Mouse (Mus musculus) embryo, embryonic 9.5 days (tissue): ENCODE measurements at regions not wholly inside any gene's neighbourhood (a gene's known extent, or its start where the extent isn't known, plus 50 kb on each side); places are given as distances from the start of the nearest gene placed in this dataset.
A peak's percentile ranks its signal among the peaks of the same experiment; 100 is the strongest.

ENCODE experiments used
- DNase-seq: peaks from one replicate; pipeline ENCODE4 v3.0.0-alpha.2; 2017; ENCODE audit errors: extremely low spot score

DNA sequence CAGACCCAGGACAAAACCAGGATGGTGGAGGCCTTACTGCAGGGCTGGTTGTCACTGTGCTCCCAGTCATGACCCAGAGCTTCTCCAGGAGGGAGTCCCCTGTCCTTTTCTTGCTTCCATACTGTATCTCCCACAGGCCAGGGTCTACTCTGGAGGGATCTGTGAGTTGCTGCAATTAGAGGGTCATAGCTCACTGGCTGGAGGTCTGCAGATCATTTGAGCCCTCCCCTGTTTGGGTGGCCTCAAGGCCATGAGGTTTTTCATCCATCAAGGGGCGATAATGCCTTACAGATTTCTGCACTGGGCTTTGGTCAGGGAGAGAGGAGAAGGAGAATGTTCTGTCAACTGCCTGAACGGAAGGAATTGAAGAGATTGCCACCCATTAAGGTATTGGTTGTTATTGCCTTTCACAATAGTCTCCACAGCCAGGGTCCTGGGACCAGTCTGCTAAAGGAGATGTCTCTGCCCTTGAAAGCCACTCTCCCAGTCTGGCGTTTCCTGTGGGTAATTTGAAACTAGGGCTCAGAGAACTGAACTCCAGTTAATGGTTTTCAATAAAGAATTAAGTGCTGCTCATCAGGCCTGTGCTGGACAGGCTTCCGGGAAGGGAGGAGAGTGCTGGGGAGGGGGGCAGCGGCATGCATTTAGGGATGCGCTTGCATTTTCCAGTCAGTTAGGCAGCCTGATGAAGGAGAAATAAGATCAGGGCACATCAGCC, 147.4 kb downstream of the Dmrta2 start:
- DNase-seq, result peak; percentile 35

DNA sequence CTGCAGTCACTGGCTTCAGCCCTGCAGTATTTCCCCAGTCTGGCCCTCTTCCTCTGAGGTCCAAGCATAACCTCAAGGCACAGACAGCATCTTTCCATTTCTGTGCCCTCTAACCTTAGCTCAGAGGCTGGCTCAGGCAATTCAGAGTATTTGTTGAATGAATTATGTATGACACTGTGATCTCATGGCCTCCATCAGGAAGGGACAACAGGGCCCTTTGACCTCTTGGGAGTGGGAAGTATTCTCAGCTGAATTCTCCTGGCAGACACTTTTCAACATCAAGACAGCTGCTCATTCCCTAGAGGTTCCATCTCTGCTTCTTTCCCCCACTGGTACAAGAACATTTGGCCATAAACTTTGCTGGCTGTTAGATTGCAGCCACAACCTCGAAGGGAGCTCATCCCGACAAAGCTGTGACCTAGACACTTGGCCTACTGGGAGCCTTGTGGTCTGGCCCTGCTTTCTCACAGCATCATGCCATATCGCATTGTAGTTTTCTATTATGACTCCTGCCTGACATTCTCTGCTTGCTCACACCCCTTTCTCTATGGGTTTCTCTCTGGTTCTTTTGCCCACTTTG, 150.2 kb downstream of the Dmrta2 start:
- DNase-seq, result no peak

DNA sequence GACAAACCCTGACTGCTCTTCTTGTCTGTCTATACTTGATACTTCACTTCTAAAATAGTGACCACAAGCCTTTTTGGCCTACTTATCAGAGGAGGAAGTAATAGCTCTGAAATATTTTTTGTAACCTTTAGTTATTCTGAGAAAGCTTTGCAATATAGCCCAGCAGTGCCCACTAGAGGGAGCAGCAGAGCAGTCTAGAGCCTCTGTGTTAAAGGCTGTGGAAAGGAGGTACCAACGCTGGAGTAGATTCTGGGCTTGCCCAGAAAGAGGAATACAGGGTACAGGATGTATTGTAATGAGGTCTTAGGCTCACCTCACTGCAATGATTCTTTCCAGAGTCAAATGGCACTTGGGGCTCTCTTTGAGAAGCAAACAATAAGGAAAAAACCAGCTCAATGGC, 151.1 kb downstream of the Dmrta2 start:
- DNase-seq, result peak; percentile 69

DNA sequence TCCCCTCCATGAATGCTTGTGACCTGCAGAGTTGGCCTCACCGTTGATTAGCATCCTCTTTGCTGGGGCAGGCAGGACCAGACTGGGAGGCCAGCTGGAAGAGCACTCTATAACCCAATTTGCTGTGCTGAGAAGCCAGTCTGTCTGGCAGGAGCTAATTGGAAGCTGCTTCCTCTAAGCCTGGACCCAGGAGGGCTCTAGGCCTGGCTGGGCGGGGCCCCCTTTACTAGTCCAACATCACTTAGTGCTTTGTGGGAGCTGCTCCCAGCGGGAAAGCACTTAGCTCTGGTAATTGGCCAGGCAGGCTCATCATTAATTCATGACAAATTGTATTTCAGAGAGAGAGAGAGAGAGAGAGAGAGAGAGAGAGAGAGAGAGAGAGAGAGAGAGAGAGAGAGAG, 151.7 kb downstream of the Dmrta2 start:
- DNase-seq, result no peak

DNA sequence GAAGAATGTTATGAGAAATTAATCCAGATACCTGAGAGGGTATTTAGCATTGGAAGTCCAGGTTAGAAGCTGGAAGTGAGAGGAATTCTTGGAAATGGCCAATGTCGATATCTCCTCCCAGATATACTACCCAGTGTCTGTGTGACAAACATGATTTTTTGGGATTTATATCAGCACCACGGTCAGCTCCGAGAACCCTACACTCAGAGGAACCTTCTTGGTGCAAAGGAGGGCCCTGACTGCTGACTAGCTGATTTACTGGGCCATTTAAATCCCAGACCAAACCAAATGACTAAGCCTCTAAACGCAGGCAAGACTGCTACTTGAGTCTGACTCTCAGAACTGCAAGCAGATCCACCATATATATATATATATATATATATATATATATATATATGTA, 154.2 kb downstream of the Dmrta2 start:
- DNase-seq, result peak; percentile 33

DNA sequence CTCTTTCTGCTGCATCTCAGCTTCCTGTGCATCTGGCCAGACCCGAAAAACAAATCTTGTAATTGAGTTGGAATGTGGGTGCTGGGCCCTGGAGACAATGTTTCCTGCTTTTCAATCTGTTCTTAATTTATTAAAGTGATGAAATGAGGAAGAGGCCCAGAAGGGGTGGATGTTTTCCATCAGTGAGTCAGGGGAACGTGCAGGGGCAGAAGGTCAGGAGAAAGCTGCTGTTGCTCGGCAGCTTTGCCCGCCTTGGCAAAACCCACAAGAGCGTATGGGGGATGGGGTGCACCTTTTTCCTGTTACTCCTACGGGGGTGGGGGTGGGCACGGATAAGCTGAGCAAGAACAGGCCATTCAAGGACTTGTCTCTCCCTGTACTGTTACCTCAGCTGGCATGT, 156.2 kb downstream of the Dmrta2 start:
- DNase-seq, result peak; percentile 52

DNA sequence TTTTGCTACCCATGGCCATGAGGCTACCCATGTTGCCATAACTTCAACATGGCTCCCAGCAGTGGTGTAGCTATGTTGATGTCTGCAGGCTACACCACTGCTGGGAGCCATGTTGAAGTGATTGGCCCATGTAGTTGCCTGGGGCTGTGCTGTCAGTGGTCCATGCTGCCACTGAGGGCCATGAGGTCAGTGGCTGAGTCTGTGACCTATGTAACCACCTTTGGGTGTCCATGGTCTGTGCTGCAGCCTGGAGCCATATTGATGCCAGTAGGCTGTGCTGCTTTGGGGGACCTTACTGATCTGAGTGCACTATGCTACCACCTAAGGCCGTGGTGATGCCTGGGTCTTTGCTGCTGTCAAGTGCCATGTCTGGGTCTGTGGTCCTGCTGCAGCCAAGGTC, 167.4 kb downstream of the Dmrta2 start:
- no peak for DNase-seq

DNA sequence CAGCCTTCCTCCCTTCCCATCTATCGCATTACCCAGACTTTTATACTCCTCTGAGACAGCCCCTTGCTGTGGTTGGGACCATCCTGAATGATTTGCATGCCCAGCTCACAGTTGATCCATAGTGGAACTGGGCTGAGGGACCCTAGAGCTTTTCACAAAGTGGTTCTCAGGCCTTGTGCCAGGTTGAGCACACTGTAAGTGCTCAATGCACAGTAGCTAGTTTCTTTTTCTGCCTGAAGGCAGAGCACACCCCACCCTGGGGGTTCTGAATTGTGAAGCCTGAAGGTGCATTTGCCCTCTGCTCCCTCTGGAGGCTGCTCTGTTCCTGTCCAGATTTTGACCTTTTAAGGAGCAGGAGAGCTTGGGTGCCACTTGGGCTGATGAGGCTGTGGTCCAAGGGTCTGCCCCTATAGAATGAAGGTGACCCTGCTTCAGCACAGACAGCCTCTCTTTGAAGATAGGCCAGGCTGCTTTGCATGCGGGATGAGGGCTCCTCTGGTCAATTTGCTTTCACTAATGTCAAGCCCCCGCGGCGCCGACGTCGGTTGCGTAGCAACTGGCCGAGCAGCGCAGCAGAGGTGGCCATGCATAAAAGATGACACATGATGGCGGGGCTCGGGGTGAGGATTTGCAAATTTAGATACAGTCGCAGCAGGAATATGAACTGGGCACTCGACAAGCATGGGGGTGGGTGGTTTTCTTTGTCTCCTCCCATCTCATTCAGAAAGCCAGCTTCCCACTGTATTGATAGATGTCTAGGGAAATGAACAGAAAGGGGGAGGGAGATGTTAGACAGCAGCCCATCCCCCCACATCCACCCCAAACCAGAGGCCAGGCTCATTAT, 174.5 kb downstream of the Dmrta2 start:
- peak; percentile 68 for DNase-seq
